Mouse (Mus musculus) liver, embryonic 15.5 days (tissue): ENCODE data around the gene Otoa. TPM values are rescaled to one million over a fixed set of nuclear protein-coding genes. Genes with fewer than 3 reads are reported as not detected.

Experiments
- ATAC-seq: fragments of 200-750 bp; cut with Nextera tagmentation; 2 replicates; pipeline ENCODE4 v1.8.0; 2017; ENCODE audit warnings: moderate number of reproducible peaks, mild to moderate bottlenecking, moderate library complexity; ENCODE audit not compliant: insufficient read depth
- H3K27ac ChIP-seq: fragments of 300-500 bp; sonication (generic); replicated peaks from 2 replicates; pipeline ENCODE4 v1.5.1; 2015; ENCODE audit warnings: mild to moderate bottlenecking, inconsistent platforms
- H3K27me3 ChIP-seq: fragments of 300-500 bp; sonication (generic); 2 replicates; pipeline ENCODE4 v1.6.1; 2015; ENCODE audit warnings: mild to moderate bottlenecking, inconsistent platforms
- H3K36me3 ChIP-seq: fragments of 300-500 bp; sonication (generic); replicated peaks from 2 replicates; pipeline ENCODE4 v1.6.1; 2015; ENCODE audit warnings: moderate library complexity, mild to moderate bottlenecking, inconsistent platforms
- H3K4me1 ChIP-seq: fragments of 300-500 bp; sonication (generic); replicated peaks from 2 replicates; pipeline ENCODE4 v1.6.1; 2015; ENCODE audit warnings: inconsistent platforms
- H3K4me2 ChIP-seq: fragments of 300-500 bp; sonication (generic); 2 replicates; pipeline ENCODE4 v1.6.1; 2015; ENCODE audit warnings: moderate library complexity, mild to moderate bottlenecking, inconsistent platforms
- H3K4me3 ChIP-seq: fragments of 300-500 bp; sonication (generic); replicated peaks from 2 replicates; pipeline ENCODE4 v1.5.1; 2015; ENCODE audit warnings: mild to moderate bottlenecking, inconsistent platforms
- H3K9ac ChIP-seq: fragments of 300-500 bp; sonication (generic); 2 replicates; pipeline ENCODE4 v1.6.1; 2015; ENCODE audit warnings: moderate library complexity, mild to moderate bottlenecking, inconsistent platforms
- H3K9me3 ChIP-seq: fragments of 300-500 bp; sonication (generic); replicated peaks from 2 replicates; pipeline ENCODE4 v1.6.1; 2016; ENCODE audit warnings: inconsistent platforms
- WGBS: fragments of 180-500 bp; shearing (Covaris S2); methylation state at CpG from one replicate; pipeline ENCODE4 v1.1.7; 2015; ENCODE audit warnings: mixed read lengths; ENCODE audit not compliant: insufficient replicate concordance; 5-methylcytosine and 5-hydroxymethylcytosine counted together
- polyA plus RNA-seq: library from polyadenylated mRNA; unstranded; fragments of >200 nt; fragmentation: Nextera tagmentation; extraction: Ambion mirVana; gene quantifications from 2 replicates; pipeline ENCODE4 v1.2.1, GENCODE M21; 2015

Otoa gene
- polyA plus RNA-seq, 1 experiment from 2014 or later = 0.08 TPM

DNA sequence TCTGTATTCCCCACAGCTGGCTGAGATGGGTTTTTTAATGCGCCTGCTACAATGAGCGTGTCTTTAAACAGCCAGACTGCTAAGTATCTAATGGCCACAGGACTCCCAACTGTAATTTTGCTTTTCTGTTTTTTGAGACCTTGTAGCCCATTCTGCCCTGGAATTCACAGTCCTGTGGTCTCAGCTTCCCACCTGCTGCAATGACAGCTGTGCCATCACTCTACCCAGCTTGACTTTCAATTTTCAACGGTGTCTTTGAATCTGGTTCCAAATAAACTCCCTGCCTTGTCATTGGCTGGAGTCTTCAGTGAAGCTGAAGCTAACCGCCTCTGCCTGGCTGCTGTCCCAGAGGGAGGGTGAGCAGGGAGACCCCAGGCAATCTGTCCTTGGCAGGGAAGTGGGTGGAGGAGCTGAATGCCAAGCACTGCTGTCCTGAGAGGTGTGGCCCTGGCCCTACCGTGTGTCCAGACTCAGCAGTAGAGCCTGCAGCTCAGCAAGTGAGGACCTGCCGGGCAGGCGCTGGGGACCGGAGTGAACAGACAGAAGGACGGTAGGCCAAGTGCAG lies 1.6 kb downstream of the Otoa start:
- no peaks in the 10 kb centered on the region for H3K9me3 ChIP-seq
- no peak overlapping the region for H3K9ac ChIP-seq
- H3K27me3 ChIP-seq = peaks cover 4% of the 10 kb centered on the region; the same call in 1 of the 2 replicates
- H3K4me3 ChIP-seq = no peak overlapping the region
- ATAC-seq = no peak
- no peaks in the 10 kb centered on the region for H3K4me1 ChIP-seq
- no peak overlapping the region for H3K27ac ChIP-seq
- 80% methylated on average over 9 of the region's 9 CpGs for WGBS
- H3K4me2 ChIP-seq = no peak overlapping the region
- H3K36me3 ChIP-seq = peaks cover 5% of the 10 kb centered on the region; the same call in 1 of the 2 replicates

- 67% methylated on average over 8 of the region's 8 CpGs for WGBS
- Histone ChIP-seq H3K4me3 (no peak overlapping the region), H3K27ac (no peak overlapping the region), H3K4me2 (no peak overlapping the region), H3K27me3 (peaks cover 4% of the 10 kb centered on the region; the same call in 1 of the 2 replicates), H3K9ac (no peak overlapping the region), H3K36me3 (no peaks in the 10 kb centered on the region), H3K9me3 (no peaks in the 10 kb centered on the region), H3K4me1 (no peaks in the 10 kb centered on the region)
- no peak for ATAC-seq
These were observed 3.5 kb downstream of the Otoa start for GRCm38 (mm10) chr7:121084840-121085453.

DNA sequence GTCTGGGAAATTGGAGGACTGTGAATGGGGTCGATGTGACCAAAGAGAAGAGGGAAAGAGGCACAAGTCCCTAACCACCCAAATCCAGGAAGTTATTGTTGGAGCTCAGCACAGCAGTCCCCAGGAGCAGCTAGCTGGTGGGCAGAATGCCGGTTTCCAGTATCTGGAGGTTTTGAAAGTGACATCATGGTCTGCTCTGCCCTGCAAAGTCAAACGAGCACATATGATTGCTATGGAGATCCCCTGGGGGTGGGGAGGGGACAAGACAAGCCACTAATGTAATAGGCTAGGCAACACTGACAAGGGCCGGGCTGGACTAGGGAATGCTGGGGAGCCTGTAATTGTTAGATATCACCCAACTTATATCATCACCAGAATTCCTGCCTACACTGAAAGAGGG lies 4.0 kb downstream of the Otoa start:
- WGBS = 15% methylated on average over 4 of the region's 4 CpGs
- no peaks in the 10 kb centered on the region for H3K36me3 ChIP-seq
- H3K4me1 ChIP-seq = no peaks in the 10 kb centered on the region
- no peak overlapping the region for H3K9ac ChIP-seq
- H3K4me3 ChIP-seq = no peak overlapping the region
- no peak overlapping the region for H3K4me2 ChIP-seq
- H3K9me3 ChIP-seq = no peaks in the 10 kb centered on the region
- no peak overlapping the region for H3K27ac ChIP-seq
- H3K27me3 ChIP-seq = peaks cover 4% of the 10 kb centered on the region; the same call in 1 of the 2 replicates
- no peak for ATAC-seq

DNA sequence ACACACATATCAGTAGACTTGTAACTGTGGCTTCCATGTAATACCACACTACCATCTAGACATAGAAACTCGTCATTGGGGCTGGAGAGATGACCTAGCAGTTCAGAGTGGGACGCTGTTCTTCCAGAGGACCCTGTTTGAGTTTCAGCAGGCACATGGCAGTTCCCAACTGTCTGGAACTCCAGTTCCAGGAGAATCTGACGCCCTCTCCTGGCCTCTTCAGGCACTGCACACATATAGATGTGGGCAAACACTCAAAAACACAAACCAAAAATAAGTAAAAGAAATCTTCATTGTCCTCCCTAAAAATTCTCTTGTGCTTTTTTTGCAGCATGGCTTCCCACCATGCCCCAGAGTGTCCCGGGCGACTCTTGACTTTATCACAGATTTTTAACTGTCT lies 7.3 kb downstream of the Otoa start:
- no peak for ATAC-seq
- H3K9ac ChIP-seq = no peak overlapping the region
- 57% methylated on average over 5 of the region's 5 CpGs for WGBS

GRCm38 (mm10) chr7:121090748-121091147 lies 9.3 kb downstream of the Otoa start:
- peaks cover 4% of the 10 kb centered on the region; the same call in 1 of the 2 replicates for H3K27me3 ChIP-seq
- no peak overlapping the region for H3K4me3 ChIP-seq
- WGBS = 69% methylated on average over 7 of the region's 7 CpGs
- H3K36me3 ChIP-seq = no peaks in the 10 kb centered on the region
- H3K9me3 ChIP-seq = no peaks in the 10 kb centered on the region
- no peak overlapping the region for H3K27ac ChIP-seq
- no peaks in the 10 kb centered on the region for H3K4me1 ChIP-seq
- H3K4me2 ChIP-seq = no peak overlapping the region
- ATAC-seq = no peak
- H3K9ac ChIP-seq = no peak overlapping the region

More for the DNA sequence above, 7.3 kb downstream of the Otoa start:
- H3K4me3 ChIP-seq = no peak overlapping the region
- no peaks in the 10 kb centered on the region for H3K4me1 ChIP-seq
- no peaks in the 10 kb centered on the region for H3K9me3 ChIP-seq
- no peak overlapping the region for H3K27ac ChIP-seq
- H3K27me3 ChIP-seq = peaks cover 4% of the 10 kb centered on the region; the same call in 1 of the 2 replicates
- H3K4me2 ChIP-seq = no peak overlapping the region
- no peaks in the 10 kb centered on the region for H3K36me3 ChIP-seq

DNA sequence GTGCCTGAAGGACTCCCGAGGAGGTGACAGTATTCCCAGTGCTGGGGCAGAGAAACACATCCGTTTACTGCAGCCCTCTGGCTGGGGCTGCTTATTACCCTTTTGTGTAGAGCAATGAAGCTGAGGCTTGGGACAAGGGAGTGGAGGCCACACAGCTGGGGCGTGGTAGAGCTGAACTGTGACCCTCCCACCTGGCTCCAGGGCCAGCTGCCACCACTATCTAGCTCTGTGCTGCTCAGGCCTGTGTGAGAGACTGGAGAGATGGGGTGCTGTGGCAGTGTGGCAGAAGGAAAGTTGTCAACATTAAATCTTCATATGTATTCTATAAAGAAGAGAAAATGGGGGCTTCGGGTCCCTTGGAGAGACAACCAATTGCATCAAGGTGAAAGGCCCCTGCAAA lies 11.6 kb downstream of the Otoa start:
- Histone ChIP-seq H3K27me3 (no peaks in the 10 kb centered on the region), H3K9ac (no peak overlapping the region), H3K4me2 (no peak overlapping the region), H3K36me3 (no peaks in the 10 kb centered on the region), H3K4me1 (no peaks in the 10 kb centered on the region), H3K4me3 (no peak overlapping the region), H3K9me3 (no peaks in the 10 kb centered on the region), H3K27ac (no peak overlapping the region)
- WGBS = 57% methylated on average over 4 of the region's 4 CpGs
- no peak for ATAC-seq

DNA sequence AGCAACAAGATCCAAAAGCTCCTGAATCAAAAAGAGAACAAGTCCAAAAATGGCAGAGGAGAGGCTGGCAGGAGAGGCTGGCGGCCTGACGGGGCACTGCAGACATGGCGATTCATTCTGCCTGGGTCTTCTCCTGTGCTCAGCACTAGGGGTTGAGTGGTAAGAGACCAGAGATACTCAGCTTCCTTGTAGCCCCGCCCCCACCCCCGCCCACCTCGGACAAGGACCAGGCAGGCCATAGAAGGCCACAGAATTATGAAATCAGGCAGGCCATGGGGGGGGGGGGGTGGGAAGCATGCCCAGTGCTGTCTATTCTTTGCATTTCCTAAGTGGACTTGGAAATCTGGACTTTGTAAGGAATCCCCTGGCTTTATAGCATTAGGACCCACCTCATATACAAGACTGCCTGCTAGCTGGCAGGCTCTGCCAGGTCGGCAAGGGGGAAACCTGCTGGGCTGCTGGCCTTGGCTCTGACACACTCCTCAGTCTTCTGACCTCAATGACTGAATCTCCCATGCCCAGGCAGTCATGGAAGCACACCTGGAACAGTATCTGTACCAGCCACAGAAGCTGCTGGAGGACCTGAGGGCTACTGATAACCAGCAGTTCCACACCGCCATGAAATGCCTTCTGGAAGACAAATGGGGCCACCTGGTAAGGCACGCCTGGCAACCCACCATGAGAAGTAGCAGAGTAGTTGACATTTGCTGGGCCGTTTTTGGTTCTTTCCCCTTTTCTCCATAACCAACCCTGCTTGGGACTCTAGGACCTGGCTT lies 17.4 kb downstream of the Otoa start:
- ATAC-seq = peak; percentile 49
- no peaks in the 10 kb centered on the region for H3K9me3 ChIP-seq

GRCm38 (mm10) chr7:121107851-121108250 lies 26.4 kb downstream of the Otoa start:
- 46% methylated on average over 3 of the region's 3 CpGs for WGBS
- Histone ChIP-seq H3K27me3 (no peaks in the 10 kb centered on the region; the same call in 1 of the 2 replicates), H3K9ac (no peak overlapping the region), H3K36me3 (no peaks in the 10 kb centered on the region), H3K27ac (no peak overlapping the region), H3K4me2 (no peak overlapping the region), H3K4me3 (no peak overlapping the region), H3K9me3 (no peaks in the 10 kb centered on the region), H3K4me1 (peaks cover 9% of the 10 kb centered on the region; the same call in 1 of the 2 replicates)
- ATAC-seq = no peak

More for the DNA sequence above, 17.4 kb downstream of the Otoa start:
- H3K9ac ChIP-seq = no peak overlapping the region
- H3K4me1 ChIP-seq = no peaks in the 10 kb centered on the region; the same call in 1 of the 2 replicates
- no peaks in the 10 kb centered on the region for H3K36me3 ChIP-seq
- no peak overlapping the region for H3K27ac ChIP-seq
- 38% methylated on average over 10 of the region's 10 CpGs for WGBS
- no peak overlapping the region for H3K4me2 ChIP-seq
- no peak overlapping the region for H3K4me3 ChIP-seq
- H3K27me3 ChIP-seq = no peaks in the 10 kb centered on the region; the same call in 1 of the 2 replicates

- 29% methylated on average over 3 of the region's 3 CpGs for WGBS
- H3K27me3 ChIP-seq = no peaks in the 10 kb centered on the region
- no peak overlapping the region for H3K4me2 ChIP-seq
- no peak overlapping the region for H3K9ac ChIP-seq
- no peaks in the 10 kb centered on the region for H3K9me3 ChIP-seq
- H3K36me3 ChIP-seq = no peaks in the 10 kb centered on the region
- ATAC-seq = no peak
- H3K27ac ChIP-seq = no peak overlapping the region
- no peak overlapping the region for H3K4me3 ChIP-seq
- peaks cover 9% of the 10 kb centered on the region; the same call in 1 of the 2 replicates for H3K4me1 ChIP-seq
These were observed 29.9 kb downstream of the Otoa start for GRCm38 (mm10) chr7:121111321-121111720.

DNA sequence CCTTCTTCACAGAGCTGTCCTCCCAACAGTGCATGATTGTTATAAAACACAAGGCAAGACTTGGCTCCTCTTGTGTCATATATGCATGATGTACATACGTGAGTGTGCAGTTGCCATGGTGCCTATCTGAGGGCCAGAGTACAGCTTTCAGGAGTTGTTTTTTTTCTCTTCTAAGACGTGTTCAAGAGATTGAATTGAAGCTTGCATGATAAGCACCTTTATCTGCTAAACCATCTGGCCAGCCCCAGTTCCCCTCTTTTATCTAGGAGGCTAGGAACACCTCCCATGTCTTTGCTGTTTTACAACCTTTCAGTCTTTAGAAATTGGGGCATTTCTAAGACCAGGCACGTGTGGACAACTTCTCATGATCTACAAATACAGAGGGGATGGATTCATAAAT lies 30.3 kb downstream of the Otoa start:
- Histone ChIP-seq H3K9ac (no peak overlapping the region), H3K27me3 (no peaks in the 10 kb centered on the region), H3K36me3 (no peaks in the 10 kb centered on the region), H3K4me1 (peaks cover 9% of the 10 kb centered on the region; the same call in 1 of the 2 replicates), H3K4me3 (no peak overlapping the region), H3K9me3 (no peaks in the 10 kb centered on the region), H3K4me2 (no peak overlapping the region), H3K27ac (no peak overlapping the region)
- peak; percentile 56 for ATAC-seq
- WGBS = 18% methylated on average over 3 of the region's 3 CpGs

GRCm38 (mm10) chr7:121120143-121120818 lies 38.8 kb downstream of the Otoa start:
- H3K4me2 ChIP-seq = no peak overlapping the region
- H3K4me1 ChIP-seq = no peaks in the 10 kb centered on the region
- WGBS = 10% methylated on average over 10 of the region's 10 CpGs
- no peak; the same call in 1 of the 2 replicates for ATAC-seq
- H3K9ac ChIP-seq = no peak overlapping the region
- no peak overlapping the region for H3K27ac ChIP-seq
- no peak overlapping the region for H3K4me3 ChIP-seq
- H3K9me3 ChIP-seq = no peaks in the 10 kb centered on the region
- H3K27me3 ChIP-seq = no peaks in the 10 kb centered on the region
- H3K36me3 ChIP-seq = no peaks in the 10 kb centered on the region
